Mouse (Mus musculus) thymus, postnatal 14 days (tissue): ENCODE measurements around the gene Noct.

ENCODE experiments used
- DNase-seq: peaks from one replicate; pipeline ENCODE4 v3.0.0; 2021

Gene Noct

DNA sequence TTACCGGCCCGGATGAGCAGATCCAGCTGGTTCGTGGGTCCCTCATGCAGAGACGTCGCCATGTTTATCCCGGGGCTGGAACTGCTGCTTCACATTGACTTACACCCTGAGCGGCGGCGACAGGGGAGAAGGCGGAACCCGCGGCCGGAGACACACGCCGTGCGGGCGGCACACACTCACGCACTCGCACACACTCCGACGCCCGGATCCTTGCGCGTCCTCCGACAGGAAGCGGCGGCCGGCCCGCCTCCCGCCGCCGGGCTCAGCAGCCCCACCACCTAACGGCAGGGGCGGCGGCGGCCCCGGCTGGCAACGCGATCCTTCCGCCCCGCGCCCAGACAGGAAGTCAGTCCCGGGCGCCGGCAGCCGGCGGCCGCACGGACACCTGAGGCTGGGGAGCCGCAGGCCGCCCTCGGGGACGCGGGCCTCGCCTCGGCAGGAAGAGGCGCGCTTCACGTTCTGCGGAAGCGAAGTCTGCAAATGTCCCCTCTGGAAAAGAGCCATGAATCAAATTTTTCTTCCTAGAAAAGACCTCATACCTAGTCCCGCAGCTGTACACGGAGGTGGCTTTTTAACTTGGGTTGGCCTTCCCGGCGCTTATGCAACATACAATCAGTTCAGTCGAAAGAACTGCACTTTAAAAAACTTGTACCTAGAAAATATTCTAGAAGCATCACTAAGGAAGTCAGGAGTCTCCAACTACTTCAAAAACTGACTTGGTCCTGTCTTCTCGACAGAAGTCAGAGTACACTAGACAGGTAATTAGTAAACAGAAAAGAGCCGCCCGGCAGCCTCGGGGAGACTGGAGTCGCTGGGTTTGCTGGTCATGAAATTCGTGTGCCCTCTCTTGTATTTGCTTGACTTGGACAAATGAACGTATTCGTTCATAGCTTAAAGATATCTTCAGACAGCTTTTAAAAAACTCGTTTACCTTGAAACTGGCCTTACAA, 53.2 kb downstream of the Noct start:
- peak; percentile 92 for DNase-seq

- no peak for DNase-seq
These were observed 54.2 kb downstream of the Noct start for GRCm38 (mm10) chr3:51278433-51278832.

GRCm38 (mm10) chr3:51281727-51282126, 57.5 kb downstream of the Noct start:
- DNase-seq: no peak

DNA sequence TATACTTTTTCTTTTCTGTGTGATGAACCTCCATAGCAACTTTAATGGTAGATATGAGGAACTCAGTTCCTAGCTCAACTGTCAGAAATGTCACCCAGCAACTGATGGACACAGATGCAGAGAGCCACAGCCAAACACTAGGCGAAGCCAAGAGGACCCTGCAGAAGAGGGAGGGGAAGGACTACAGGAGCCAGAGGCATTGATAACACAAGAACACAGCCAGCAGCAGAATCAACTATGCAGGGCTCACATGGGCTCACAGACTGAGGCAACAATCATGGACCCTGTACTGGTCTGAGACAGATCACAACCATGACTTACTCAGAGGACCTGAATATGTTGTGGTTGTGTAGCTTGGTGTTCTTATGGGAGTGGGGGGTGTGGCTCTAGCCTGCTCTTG, 60.1 kb downstream of the Noct start:
- no peak for DNase-seq

GRCm38 (mm10) chr3:51288880-51289821, 64.9 kb downstream of the Noct start:
- DNase-seq: peak; percentile 83

- DNase-seq: no peak
These were observed 70.0 kb downstream of the Noct start for GRCm38 (mm10) chr3:51294251-51294650.

DNA sequence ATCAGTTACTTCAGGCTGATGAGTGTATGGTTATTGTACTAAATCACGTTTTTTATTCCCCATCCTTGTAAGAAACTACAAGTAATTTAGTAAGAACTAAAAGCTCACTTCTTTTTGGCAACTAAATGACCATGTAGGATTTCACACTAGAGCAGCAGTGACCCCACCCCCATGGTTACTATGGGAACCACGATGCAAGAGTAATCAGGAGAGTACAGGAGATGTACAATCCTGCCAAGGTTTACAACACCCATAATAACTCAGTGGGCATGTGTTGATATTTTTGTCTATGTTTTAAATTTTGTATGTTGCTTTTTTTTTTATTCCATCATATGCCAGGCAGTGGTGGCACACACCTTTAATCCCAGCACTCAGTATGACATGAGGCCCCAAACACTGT, 71.0 kb downstream of the Noct start:
- no peak for DNase-seq

DNA sequence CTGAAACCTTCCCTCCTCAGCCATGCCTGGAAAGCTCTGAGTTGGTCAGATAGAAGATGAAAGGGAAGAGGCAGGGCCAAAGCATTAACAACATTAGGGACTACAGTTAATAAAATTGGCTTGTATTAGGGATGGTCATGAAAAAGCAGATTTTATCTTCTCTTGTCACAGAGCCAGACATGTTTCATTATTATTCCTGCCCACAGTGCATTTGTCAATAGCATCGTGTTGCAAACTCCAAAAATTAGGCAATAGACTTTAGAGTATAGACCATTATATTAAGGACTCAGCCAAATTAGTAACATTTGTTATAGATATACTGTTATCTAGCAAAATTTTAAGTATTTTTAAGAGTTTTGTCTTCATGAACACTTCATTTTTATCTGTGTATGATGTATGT, 72.5 kb downstream of the Noct start:
- no peak for DNase-seq
